Mouse (Mus musculus): ENCODE measurements at regions not wholly inside any gene's neighbourhood (a gene's known extent, or its start where the extent isn't known, plus 50 kb on each side); places are given as distances from the start of the nearest gene placed in this dataset.
A peak's percentile ranks its signal among the peaks of the same experiment; 100 is the strongest.

GRCm38 (mm10) chr13:25570641-25571040 is 300.3 kb upstream of the Nrsn1 start:
- Histone ChIP-seq H3K27me3 (ENCODE audit: control insufficient read depth, insufficient read depth, insufficient read length) (no peaks in the 10 kb centered on the region), H3K79me3 (ENCODE audit: low read depth) (no peaks in the 10 kb centered on the region), H3K4me3 (ENCODE audit: insufficient read depth, poor library complexity, severe bottlenecking) (no peak overlapping the region), H3K36me3 (ENCODE audit: control insufficient read depth, insufficient read depth) (no peaks in the 10 kb centered on the region), H3K79me2 (ENCODE audit: control insufficient read depth, insufficient read depth) (no peaks in the 10 kb centered on the region), H3ac (ENCODE audit: control insufficient read depth, insufficient read length, low read depth) (no peak overlapping the region)
- TF ChIP-seq MAX (IDR thresholded peaks at IDR 0.05) = no peak
- no peak for TF ChIP-seq USF1 (IDR thresholded peaks at IDR 0.05; ENCODE audit: low read depth)
- TF ChIP-seq FOSL1 (IDR thresholded peaks at IDR 0.05; ENCODE audit: insufficient read depth, low read length, poor library complexity, severe bottlenecking) = no peak

GRCm38 (mm10) chr13:25562746-25563145 is 292.4 kb upstream of the Nrsn1 start:
- Histone ChIP-seq H3K36me3 (ENCODE audit: control insufficient read depth, insufficient read depth) (no peaks in the 10 kb centered on the region), H3K27me3 (ENCODE audit: control insufficient read depth, insufficient read depth, insufficient read length) (no peaks in the 10 kb centered on the region), H3ac (ENCODE audit: control insufficient read depth, insufficient read length, low read depth) (no peak overlapping the region), H3K79me2 (ENCODE audit: control insufficient read depth, insufficient read depth) (no peaks in the 10 kb centered on the region), H3K79me3 (ENCODE audit: low read depth) (no peaks in the 10 kb centered on the region), H3K4me3 (ENCODE audit: insufficient read depth, poor library complexity, severe bottlenecking) (no peak overlapping the region)
- TF ChIP-seq CEBPB (IDR thresholded peaks at IDR 0.05; ENCODE audit: low read depth) (no peak), USF1 (IDR thresholded peaks at IDR 0.05; ENCODE audit: low read depth) (no peak), CTCF (IDR thresholded peaks at IDR 0.05; ENCODE audit: control insufficient read depth, insufficient read depth, insufficient read length) (peak; percentile 32), MAX (IDR thresholded peaks at IDR 0.05) (no peak), MYOD1 (IDR thresholded peaks at IDR 0.05; ENCODE audit: control insufficient read depth, insufficient read length, low read depth) (no peak)

GRCm38 (mm10) chr13:25560339-25560738 is 290.0 kb upstream of the Nrsn1 start:
- H3K36me3 ChIP-seq (ENCODE audit: control insufficient read depth, insufficient read depth) = no peaks in the 10 kb centered on the region
- no peaks in the 10 kb centered on the region for H3K79me2 ChIP-seq (ENCODE audit: control insufficient read depth, insufficient read depth)
- H3K79me3 ChIP-seq (ENCODE audit: low read depth) = no peaks in the 10 kb centered on the region
- no peak overlapping the region for H3K4me3 ChIP-seq (ENCODE audit: insufficient read depth, poor library complexity, severe bottlenecking)
- H3ac ChIP-seq (ENCODE audit: control insufficient read depth, insufficient read length, low read depth) = no peak overlapping the region
- H3K27me3 ChIP-seq (ENCODE audit: control insufficient read depth, insufficient read depth, insufficient read length) = no peaks in the 10 kb centered on the region
- TF ChIP-seq CTCF (IDR thresholded peaks at IDR 0.05; ENCODE audit: control insufficient read depth, insufficient read depth, insufficient read length) (no peak), USF1 (IDR thresholded peaks at IDR 0.05; ENCODE audit: low read depth) (no peak), MYOD1 (IDR thresholded peaks at IDR 0.05; ENCODE audit: control insufficient read depth, insufficient read length, low read depth) (no peak), FOSL1 (IDR thresholded peaks at IDR 0.05; ENCODE audit: insufficient read depth, low read length, poor library complexity, severe bottlenecking) (no peak), MAX (IDR thresholded peaks at IDR 0.05) (no peak), CEBPB (IDR thresholded peaks at IDR 0.05; ENCODE audit: low read depth) (no peak), MYOG (IDR thresholded peaks at IDR 0.05; ENCODE audit: control insufficient read depth, extremely low read depth, insufficient read length) (no peak)

- Histone ChIP-seq H3K4me3 (ENCODE audit: insufficient read depth, poor library complexity, severe bottlenecking) (no peak overlapping the region), H3ac (ENCODE audit: control insufficient read depth, insufficient read length, low read depth) (no peak overlapping the region), H3K79me2 (ENCODE audit: control insufficient read depth, insufficient read depth) (no peaks in the 10 kb centered on the region), H3K36me3 (ENCODE audit: control insufficient read depth, insufficient read depth) (no peaks in the 10 kb centered on the region), H3K27me3 (ENCODE audit: control insufficient read depth, insufficient read depth, insufficient read length) (no peaks in the 10 kb centered on the region), H3K79me3 (ENCODE audit: low read depth) (no peaks in the 10 kb centered on the region)
- no peak for TF ChIP-seq USF1 (IDR thresholded peaks at IDR 0.05; ENCODE audit: low read depth)
- no peak for TF ChIP-seq CTCF (IDR thresholded peaks at IDR 0.05; ENCODE audit: control insufficient read depth, insufficient read depth, insufficient read length)
- no peak for TF ChIP-seq FOSL1 (IDR thresholded peaks at IDR 0.05; ENCODE audit: insufficient read depth, low read length, poor library complexity, severe bottlenecking)
- TF ChIP-seq MAX (IDR thresholded peaks at IDR 0.05) = no peak
- TF ChIP-seq MYOD1 (IDR thresholded peaks at IDR 0.05; ENCODE audit: control insufficient read depth, insufficient read length, low read depth) = no peak
Observed at GRCm38 (mm10) chr13:25554962-25555361, 284.7 kb upstream of the Nrsn1 start.

- Histone ChIP-seq H3K4me3 (ENCODE audit: insufficient read depth, poor library complexity, severe bottlenecking) (no peak overlapping the region), H3ac (ENCODE audit: control insufficient read depth, insufficient read length, low read depth) (no peak overlapping the region), H3K79me3 (ENCODE audit: low read depth) (no peaks in the 10 kb centered on the region), H3K36me3 (ENCODE audit: control insufficient read depth, insufficient read depth) (no peaks in the 10 kb centered on the region), H3K79me2 (ENCODE audit: control insufficient read depth, insufficient read depth) (no peaks in the 10 kb centered on the region), H3K27me3 (ENCODE audit: control insufficient read depth, insufficient read depth, insufficient read length) (no peaks in the 10 kb centered on the region)
- no peak for TF ChIP-seq MYOG (IDR thresholded peaks at IDR 0.05; ENCODE audit: control insufficient read depth, extremely low read depth, insufficient read length)
- TF ChIP-seq USF1 (IDR thresholded peaks at IDR 0.05; ENCODE audit: low read depth) = no peak
- no peak for TF ChIP-seq CEBPB (IDR thresholded peaks at IDR 0.05; ENCODE audit: low read depth)
Observed at GRCm38 (mm10) chr13:25548551-25548950, 278.2 kb upstream of the Nrsn1 start.

- Histone ChIP-seq H3K4me3 (ENCODE audit: insufficient read depth, poor library complexity, severe bottlenecking) (no peak overlapping the region), H3K79me3 (ENCODE audit: low read depth) (no peaks in the 10 kb centered on the region), H3K79me2 (ENCODE audit: control insufficient read depth, insufficient read depth) (no peaks in the 10 kb centered on the region), H3K27me3 (ENCODE audit: control insufficient read depth, insufficient read depth, insufficient read length) (no peaks in the 10 kb centered on the region), H3K36me3 (ENCODE audit: control insufficient read depth, insufficient read depth) (no peaks in the 10 kb centered on the region), H3ac (ENCODE audit: control insufficient read depth, insufficient read length, low read depth) (no peak overlapping the region)
- TF ChIP-seq MYOG (IDR thresholded peaks at IDR 0.05; ENCODE audit: control insufficient read depth, extremely low read depth, insufficient read length) (no peak), MYOD1 (IDR thresholded peaks at IDR 0.05; ENCODE audit: control insufficient read depth, insufficient read length, low read depth) (no peak), FOSL1 (IDR thresholded peaks at IDR 0.05; ENCODE audit: insufficient read depth, low read length, poor library complexity, severe bottlenecking) (no peak), CTCF (IDR thresholded peaks at IDR 0.05; ENCODE audit: control insufficient read depth, insufficient read depth, insufficient read length) (no peak), USF1 (IDR thresholded peaks at IDR 0.05; ENCODE audit: low read depth) (no peak), CEBPB (IDR thresholded peaks at IDR 0.05; ENCODE audit: low read depth) (no peak)
Observed at GRCm38 (mm10) chr13:25547150-25548145, 277.1 kb upstream of the Nrsn1 start.
